Mouse (Mus musculus) E14TG2a.4 (cell line): ENCODE measurements around the gene Mcm2.

Experiments
- CTCF ChIP-seq: conservative IDR thresholded peaks from 2 replicates; pipeline ENCODE4 v1.5.1; 2014; ENCODE audit warnings: low read length
- POU5F1 ChIP-seq: IDR thresholded peaks from 2 replicates; pipeline ENCODE4 v1.6.1; 2014; ENCODE audit warnings: low read length, borderline replicate concordance

- TF ChIP-seq CTCF (peak; percentile 64), POU5F1 (no peak)
Observed at GRCm38 (mm10) chr6:88849270-88849669, 49.3 kb downstream of the Mcm2 start.
